Mouse (Mus musculus) thymus, postnatal 4 days (tissue): ENCODE measurements around the gene Shf.

Experiments used
- DNase-seq: peaks from one replicate; pipeline ENCODE4 v3.0.0; 2021

Gene Shf

GRCm38 (mm10) chr2:122301081-122301920, 67.7 kb downstream of the Shf start:
- peak; percentile 75 for DNase-seq

DNA sequence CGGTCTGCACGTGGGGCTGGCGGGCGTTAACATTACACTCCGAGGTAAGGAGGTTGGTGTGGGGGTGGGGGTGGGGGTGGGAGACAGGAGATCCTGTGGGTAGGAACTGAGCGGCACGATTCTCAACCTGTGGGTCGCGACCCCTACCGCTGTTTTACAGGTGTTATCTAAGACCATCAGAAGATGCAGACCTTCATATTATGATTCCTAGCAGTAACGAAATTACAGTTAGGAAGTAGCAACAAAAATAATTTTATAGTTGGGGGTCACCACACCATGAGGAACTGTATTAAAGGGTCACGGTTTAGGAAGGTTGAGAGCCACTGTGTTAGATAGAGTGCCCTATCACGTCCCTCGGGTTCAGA, 68.3 kb downstream of the Shf start:
- no peak for DNase-seq

DNA sequence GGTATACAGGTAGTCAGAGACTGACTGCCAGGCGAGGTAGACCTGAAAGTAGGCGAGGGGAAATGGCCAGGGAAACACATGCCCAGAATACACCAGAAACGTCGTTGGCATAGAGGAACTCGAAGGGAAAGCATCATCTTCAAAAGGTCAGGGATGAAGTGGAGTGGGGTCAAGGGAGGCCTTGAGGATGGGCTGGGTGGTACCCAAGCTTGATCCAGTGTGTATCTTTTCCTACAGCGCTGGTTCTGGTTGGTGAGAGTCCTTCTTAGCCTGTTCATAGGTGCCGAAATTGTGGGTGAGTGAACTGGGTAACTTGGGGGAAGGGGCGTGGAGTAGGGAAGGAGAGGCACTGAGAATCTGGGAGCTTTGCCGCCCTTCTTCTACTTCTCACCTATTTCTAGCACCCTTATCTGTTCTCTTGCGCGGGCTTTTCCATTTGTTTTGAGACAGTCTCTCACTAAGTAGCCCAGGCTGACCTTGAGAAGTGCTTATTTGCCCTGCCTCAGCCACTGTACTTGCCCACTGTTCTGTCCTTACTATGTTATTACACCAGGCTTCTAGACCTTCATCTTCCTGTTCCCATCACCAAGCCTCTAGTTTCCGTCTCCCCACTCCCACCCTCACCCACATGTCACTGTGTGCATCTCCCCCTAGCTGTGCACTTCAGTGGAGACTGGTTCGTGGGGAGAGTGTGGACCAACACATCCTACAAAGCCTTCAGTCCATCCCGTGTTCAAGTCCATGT, 68.9 kb downstream of the Shf start:
- no peak for DNase-seq
